Mouse (Mus musculus) neural tube, embryonic 14.5 days (tissue): Measurements from ENCODE around the gene Spef1. TPM values are rescaled to one million over a fixed set of nuclear protein-coding genes. Genes with fewer than 3 reads are reported as not detected.
A peak's percentile ranks its signal among the peaks of the same experiment; 100 is the strongest.

Experiments used
- ATAC-seq: fragments of 200-750 bp; cut with Nextera tagmentation; 2 replicates; pipeline ENCODE4 v1.8.0; 2017; ENCODE audit warnings: low read depth, mild to moderate bottlenecking, moderate TSS enrichment, moderate library complexity
- H3K27ac ChIP-seq: fragments of 300-500 bp; sonication (generic); 2 replicates; pipeline ENCODE4 v1.5.1; 2014; ENCODE audit warnings: low read depth, mild to moderate bottlenecking, control low read depth, low read length, moderate library complexity, mixed read lengths
- H3K27me3 ChIP-seq: fragments of 300-500 bp; sonication (generic); 2 replicates; pipeline ENCODE4 v1.6.1; 2014; ENCODE audit warnings: low read length; ENCODE audit not compliant: control insufficient read depth, insufficient read depth
- H3K36me3 ChIP-seq: fragments of 300-500 bp; sonication (generic); 2 replicates; pipeline ENCODE4 v1.6.1; 2014; ENCODE audit warnings: low read length, mixed read lengths; ENCODE audit not compliant: control insufficient read depth, insufficient read depth
- H3K4me1 ChIP-seq: fragments of 300-500 bp; sonication (generic); 2 replicates; pipeline ENCODE4 v1.6.1; 2014; ENCODE audit warnings: low read length; ENCODE audit not compliant: control insufficient read depth, insufficient read depth
- H3K4me2 ChIP-seq: fragments of 300-500 bp; sonication (generic); 2 replicates; pipeline ENCODE4 v1.6.1; 2014; ENCODE audit warnings: mild to moderate bottlenecking, low read depth, low read length, control low read depth
- H3K4me3 ChIP-seq: fragments of 300-500 bp; sonication (generic); 2 replicates; pipeline ENCODE4 v1.5.1; 2014; ENCODE audit warnings: low read depth, low read length, control low read depth, mixed read lengths
- H3K9ac ChIP-seq: fragments of 300-500 bp; sonication (generic); replicated peaks from 2 replicates; pipeline ENCODE4 v1.6.1; 2014; ENCODE audit warnings: low read depth, mild to moderate bottlenecking, control low read depth, low read length, mixed read lengths
- H3K9me3 ChIP-seq: fragments of 300-500 bp; sonication (generic); 2 replicates; pipeline ENCODE4 v1.6.1; 2016; ENCODE audit warnings: low read length; ENCODE audit not compliant: control insufficient read depth
- whole genome bisulfite sequencing: fragments of 180-500 bp; shearing (Covaris S2); extraction: QIAGEN DNeasy Blood & Tissue Kit; methylation state at CpG from one replicate; pipeline ENCODE4 v1.1.7; 2014; 5-methylcytosine and 5-hydroxymethylcytosine counted together
- polyA plus RNA-seq: library from polyadenylated mRNA; unstranded; fragments of >200 nt; fragmentation: Nextera tagmentation; extraction: Ambion mirVana; gene quantifications from 2 replicates; pipeline ENCODE4 v1.2.1, GENCODE M21; 2014

The Spef1 gene
- polyA plus RNA-seq, 1 experiment from 2014 or later = 9.2 TPM

DNA sequence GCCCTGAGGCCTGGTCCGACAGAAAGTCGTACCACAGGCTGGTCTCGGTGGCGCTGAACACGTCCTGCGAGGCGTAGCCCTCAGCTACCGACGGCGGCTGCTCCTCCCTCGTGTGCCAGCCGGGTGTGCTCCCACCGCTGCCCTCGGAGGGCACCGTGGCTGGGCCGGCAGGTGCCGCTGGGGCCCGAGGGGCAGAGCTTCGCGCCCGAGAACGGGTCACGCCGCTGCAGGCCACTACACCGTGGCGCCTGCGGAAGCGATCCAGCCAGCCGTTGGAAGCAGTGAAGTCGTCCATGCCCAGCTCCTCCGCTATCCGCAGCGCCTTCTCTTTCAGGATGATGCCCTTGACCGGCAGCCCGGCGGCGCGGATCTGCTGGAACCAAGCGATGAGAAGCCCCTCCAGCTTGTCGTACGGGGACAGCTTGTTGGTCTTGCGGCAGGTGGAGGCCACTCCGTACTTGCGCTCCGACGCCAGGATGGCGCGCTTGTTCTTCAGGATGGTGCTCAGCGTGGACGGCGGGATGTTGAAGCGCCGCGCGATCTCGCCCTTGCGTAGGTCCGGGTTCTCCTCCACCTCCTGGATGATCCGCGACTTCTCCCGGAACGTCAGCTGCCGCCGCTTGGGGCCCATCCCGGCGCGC lies 7.7 kb downstream of the Spef1 start:
- peak overlapping the region; percentile 92 for H3K9ac ChIP-seq
- H3K4me2 ChIP-seq = peak overlapping the region; percentile 98
- WGBS = under 1% methylated on average over 64 of the region's 67 CpGs
- H3K9me3 ChIP-seq = no peaks in the 10 kb centered on the region
- H3K4me1 ChIP-seq = peaks cover 31% of the 10 kb centered on the region
- ATAC-seq = peak; percentile 70
- no peaks in the 10 kb centered on the region for H3K27me3 ChIP-seq
- peak overlapping the region; percentile 85 for H3K4me3 ChIP-seq
- H3K36me3 ChIP-seq = no peaks in the 10 kb centered on the region
- H3K27ac ChIP-seq = peak overlapping the region; percentile 97

DNA sequence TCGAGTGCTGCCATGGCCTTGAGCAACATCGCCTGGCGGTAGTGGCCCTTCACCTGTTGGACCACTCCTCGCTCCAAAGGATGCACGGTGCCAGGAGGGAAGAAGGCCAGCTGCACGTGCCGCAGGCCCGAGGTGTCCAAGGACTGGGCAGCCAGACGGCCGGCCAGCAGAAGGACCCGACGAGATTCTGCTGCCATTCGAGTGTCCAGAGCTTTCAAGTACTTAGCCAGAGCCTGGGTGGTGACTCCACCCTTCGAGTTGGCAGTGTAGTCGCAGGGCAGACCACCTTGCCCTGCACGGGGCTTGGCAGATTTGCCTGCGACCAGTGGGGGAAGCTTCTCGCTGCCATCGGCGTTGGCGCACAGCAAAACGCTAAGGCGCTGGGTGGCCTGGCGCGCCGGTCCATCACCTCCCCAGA lies 8.2 kb downstream of the Spef1 start:
- whole genome bisulfite sequencing = 22% methylated on average over 25 of the region's 26 CpGs
- Histone ChIP-seq H3K9ac (peak overlapping the region; percentile 92), H3K9me3 (no peaks in the 10 kb centered on the region), H3K27ac (peak overlapping the region; percentile 97), H3K4me3 (peak overlapping the region; percentile 85), H3K36me3 (no peaks in the 10 kb centered on the region), H3K27me3 (no peaks in the 10 kb centered on the region), H3K4me2 (peak overlapping the region; percentile 98), H3K4me1 (peaks cover 36% of the 10 kb centered on the region)
- peak; percentile 0; the same call in 1 of the 2 replicates for ATAC-seq

DNA sequence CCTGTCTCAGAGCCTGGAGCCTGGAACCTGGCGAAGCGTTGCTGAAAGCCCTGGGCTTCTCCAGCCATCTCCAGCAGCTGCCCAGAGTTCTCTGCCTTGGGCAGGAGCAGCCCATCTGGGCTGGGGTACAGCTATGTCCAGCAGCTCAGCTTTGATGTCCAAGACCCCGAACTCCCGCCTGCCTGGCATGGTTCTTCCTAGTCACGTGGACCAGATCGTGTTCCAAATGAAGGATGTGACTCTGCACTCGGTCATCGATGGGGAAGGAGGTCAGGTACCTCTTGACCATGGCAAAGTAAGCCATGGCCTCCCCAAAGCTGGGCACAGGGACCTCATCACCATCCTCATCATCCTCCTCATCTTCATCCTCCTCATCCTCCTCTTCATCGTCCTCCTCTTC lies 9.2 kb downstream of the Spef1 start:
- Histone ChIP-seq H3K9ac (peak overlapping the region; percentile 92), H3K4me1 (peaks cover 36% of the 10 kb centered on the region), H3K4me2 (peak overlapping the region; percentile 98), H3K36me3 (no peaks in the 10 kb centered on the region), H3K27ac (no peak overlapping the region), H3K4me3 (peak overlapping the region; percentile 85; the same call in 1 of the 2 replicates), H3K27me3 (no peaks in the 10 kb centered on the region), H3K9me3 (no peaks in the 10 kb centered on the region)
- ATAC-seq = no peak
- WGBS = 86% methylated on average over 9 of the region's 9 CpGs

DNA sequence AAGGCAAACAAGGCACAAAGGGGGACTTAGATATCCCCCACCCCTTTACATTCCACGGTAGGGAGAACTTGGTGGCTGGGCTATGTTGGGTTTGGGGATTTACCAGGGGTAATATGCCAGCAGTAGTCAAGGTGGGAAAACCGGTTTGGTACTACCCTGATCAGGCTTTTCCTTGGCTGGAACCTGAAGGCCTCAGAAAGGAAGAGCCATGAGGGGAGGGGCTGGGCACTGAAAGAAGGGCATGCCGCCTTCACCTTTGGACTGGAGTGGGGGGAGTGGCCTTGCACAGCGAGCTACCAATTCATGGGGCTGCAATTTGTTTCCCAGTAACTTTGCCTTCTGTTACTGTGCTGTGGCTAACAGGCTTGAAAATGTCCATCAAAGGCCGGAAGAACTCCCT lies 10.6 kb downstream of the Spef1 start:
- WGBS = 54% methylated on average over 5 of the region's 5 CpGs
- H3K4me3 ChIP-seq = no peak overlapping the region

DNA sequence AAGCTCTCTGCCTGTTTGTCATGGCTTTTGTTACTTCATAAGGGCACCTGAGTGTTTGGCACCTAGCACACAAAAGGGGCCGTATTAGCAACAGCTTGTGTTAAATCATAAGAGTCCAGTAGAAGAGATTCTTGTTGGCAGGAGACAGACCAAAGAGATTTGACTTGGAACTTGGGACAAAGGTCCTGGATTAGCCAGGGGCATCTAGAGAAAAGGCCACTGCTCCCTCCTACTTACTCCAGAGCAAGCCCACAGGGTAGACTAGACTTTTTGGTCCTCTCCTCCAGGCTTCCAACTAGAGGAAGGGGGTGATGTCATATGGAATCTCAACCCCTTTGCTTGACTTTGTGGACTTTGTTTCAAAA lies 11.2 kb downstream of the Spef1 start:
- H3K27ac ChIP-seq = no peak overlapping the region

More for the DNA sequence above, 10.6 kb downstream of the Spef1 start:
- no peaks in the 10 kb centered on the region for H3K9me3 ChIP-seq
- H3K36me3 ChIP-seq = no peaks in the 10 kb centered on the region
- H3K4me1 ChIP-seq = peaks cover 36% of the 10 kb centered on the region
- no peak overlapping the region for H3K27ac ChIP-seq
- ATAC-seq = no peak
- peaks cover 9% of the 10 kb centered on the region for H3K27me3 ChIP-seq
- H3K4me2 ChIP-seq = peak overlapping the region; percentile 98; the same call in 1 of the 2 replicates
- H3K9ac ChIP-seq = no peak overlapping the region

DNA sequence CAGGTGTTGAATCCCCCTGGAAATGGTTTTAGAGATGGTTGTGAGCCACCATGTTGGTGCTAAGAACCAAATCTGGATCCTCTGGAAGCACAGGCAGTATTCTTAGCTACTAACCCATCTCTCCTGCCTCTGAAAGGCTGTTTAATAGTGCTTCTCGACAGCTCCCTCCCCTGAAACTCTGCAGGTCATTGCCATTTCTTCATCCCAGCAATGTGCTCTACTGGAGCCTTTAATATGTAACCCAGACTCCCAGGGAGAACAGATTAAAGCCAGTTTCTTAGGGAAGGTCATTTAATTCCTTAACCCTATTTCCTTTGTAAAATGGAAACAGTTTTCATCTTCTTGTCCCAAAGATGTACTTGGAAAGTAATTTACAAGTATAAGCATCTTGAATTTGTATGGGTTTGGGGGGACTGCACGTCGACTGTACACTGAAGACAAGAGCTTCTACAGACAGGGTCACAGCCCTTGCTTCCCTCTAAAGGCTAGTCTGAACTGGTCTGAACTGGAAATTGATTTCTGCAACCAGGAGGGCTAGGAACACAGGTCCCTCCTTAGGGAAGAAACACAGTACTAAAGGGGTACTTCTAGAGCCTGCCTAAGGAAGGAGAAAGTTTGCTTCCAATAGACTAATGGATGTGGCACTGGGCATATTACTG lies 11.7 kb downstream of the Spef1 start:
- Histone ChIP-seq H3K9me3 (no peaks in the 10 kb centered on the region), H3K27me3 (peaks cover 9% of the 10 kb centered on the region), H3K4me3 (no peak overlapping the region), H3K36me3 (no peaks in the 10 kb centered on the region), H3K4me2 (no peak overlapping the region), H3K27ac (no peak overlapping the region), H3K9ac (no peak overlapping the region), H3K4me1 (peaks cover 36% of the 10 kb centered on the region)
- ATAC-seq = no peak
- WGBS = 65% methylated on average over 3 of the region's 3 CpGs

More for the DNA sequence above, 11.2 kb downstream of the Spef1 start:
- Histone ChIP-seq H3K27me3 (peaks cover 9% of the 10 kb centered on the region), H3K36me3 (no peaks in the 10 kb centered on the region), H3K9me3 (no peaks in the 10 kb centered on the region), H3K4me3 (no peak overlapping the region), H3K4me2 (no peak overlapping the region), H3K9ac (no peak overlapping the region), H3K4me1 (peaks cover 36% of the 10 kb centered on the region)
- WGBS = 93% methylated on average over 1 of the region's 1 CpGs
- no peak for ATAC-seq

DNA sequence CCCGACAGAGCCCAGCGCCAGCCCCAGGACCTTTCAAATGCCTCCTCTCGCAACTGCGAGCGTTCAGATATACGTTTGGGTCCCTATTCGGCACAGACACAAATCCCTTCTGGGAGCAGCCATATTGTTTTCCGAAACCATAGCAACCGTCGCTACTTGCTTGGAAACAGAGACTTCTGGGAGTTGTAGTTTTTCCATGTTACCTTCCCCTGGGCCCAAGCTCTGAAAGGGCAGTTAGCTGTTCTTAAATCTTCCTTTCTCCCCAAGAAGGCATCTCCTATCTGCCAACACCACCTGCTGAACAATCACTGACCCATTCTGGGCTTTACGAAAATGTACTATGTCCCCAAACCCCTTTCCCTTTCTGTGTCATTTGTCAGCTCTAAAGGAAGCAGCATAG lies 12.4 kb downstream of the Spef1 start:
- H3K27ac ChIP-seq = no peak overlapping the region
- WGBS = 5% methylated on average over 11 of the region's 11 CpGs
- peak; percentile 64; the same call in 1 of the 2 replicates for ATAC-seq
- peaks cover 36% of the 10 kb centered on the region for H3K4me1 ChIP-seq
- H3K36me3 ChIP-seq = no peaks in the 10 kb centered on the region
- H3K9me3 ChIP-seq = no peaks in the 10 kb centered on the region
- peak overlapping the region; percentile 35 for H3K4me3 ChIP-seq
- H3K9ac ChIP-seq = peak overlapping the region; percentile 26; the same call in 1 of the 2 replicates
- H3K4me2 ChIP-seq = peak overlapping the region; percentile 73
- peaks cover 9% of the 10 kb centered on the region for H3K27me3 ChIP-seq

DNA sequence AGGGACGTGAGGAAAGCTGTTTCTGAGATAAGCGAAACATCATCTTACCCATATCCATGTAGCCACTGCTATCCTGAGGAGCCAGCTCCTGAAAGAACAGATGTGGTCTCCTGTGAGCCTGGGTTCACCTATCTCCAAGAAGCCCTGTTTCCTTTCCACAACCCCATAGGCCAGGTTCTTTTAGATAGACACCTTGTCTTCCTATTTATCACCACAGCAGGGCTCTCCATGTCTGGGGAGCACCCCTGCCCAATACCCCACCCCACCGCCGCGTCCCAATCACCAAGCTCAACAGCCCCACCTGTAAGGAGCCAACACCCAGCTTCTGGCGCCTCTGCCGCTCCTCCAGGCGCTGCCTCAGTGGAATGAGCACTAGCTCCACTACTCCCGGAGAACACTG lies 14.8 kb downstream of the Spef1 start:
- no peak overlapping the region for H3K9ac ChIP-seq
- 50% methylated on average over 9 of the region's 9 CpGs for WGBS
- H3K4me2 ChIP-seq = no peak overlapping the region
- no peak for ATAC-seq
- H3K4me1 ChIP-seq = peaks cover 20% of the 10 kb centered on the region
- H3K4me3 ChIP-seq = no peak overlapping the region
- H3K27ac ChIP-seq = no peak overlapping the region
- peaks cover 9% of the 10 kb centered on the region for H3K27me3 ChIP-seq
- no peaks in the 10 kb centered on the region for H3K36me3 ChIP-seq
- H3K9me3 ChIP-seq = no peaks in the 10 kb centered on the region

DNA sequence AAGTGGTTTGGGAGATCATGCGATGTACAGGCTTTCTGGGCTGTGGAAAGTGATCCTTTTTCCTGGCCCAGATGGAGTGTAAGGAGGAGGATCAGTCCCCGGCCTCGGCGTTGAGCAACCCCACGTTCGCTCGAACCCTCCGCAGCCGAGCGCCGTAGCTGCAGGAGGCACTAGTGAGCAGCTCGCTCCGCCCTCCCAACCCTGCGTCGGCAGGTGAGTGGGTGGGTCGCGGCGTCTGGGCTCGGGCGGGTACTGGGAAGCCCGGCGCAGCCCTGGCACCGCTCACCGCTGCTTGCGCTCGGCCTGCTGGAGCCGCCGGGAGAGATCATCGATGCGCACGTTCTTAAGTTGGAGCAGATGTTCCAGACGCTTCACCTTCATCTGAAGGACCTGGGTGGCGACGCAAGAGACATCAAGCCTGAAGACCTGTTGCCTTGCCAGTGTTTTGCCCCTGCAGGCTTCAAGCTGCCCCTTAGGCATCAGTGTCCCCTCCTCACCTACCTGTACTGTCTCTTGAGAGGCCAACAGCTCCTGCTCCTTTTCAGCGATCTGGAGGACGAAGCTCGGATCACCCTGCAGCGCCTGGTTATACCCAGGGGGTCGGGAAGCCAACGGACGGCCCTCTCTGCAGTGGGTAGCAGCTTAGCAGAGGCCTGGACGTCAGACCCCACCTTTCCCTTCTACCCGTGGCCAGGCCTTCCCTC lies 15.5 kb downstream of the Spef1 start:
- H3K9me3 ChIP-seq = no peaks in the 10 kb centered on the region
- peaks cover 12% of the 10 kb centered on the region; the same call in 1 of the 2 replicates for H3K4me1 ChIP-seq
- WGBS = 7% methylated on average over 39 of the region's 43 CpGs
- no peak for ATAC-seq
- H3K27ac ChIP-seq = no peak overlapping the region
- no peak overlapping the region for H3K9ac ChIP-seq
- no peak overlapping the region for H3K4me3 ChIP-seq
- H3K36me3 ChIP-seq = no peaks in the 10 kb centered on the region
- peak overlapping the region; percentile 25; the same call in 1 of the 2 replicates for H3K4me2 ChIP-seq
- H3K27me3 ChIP-seq = peaks cover 9% of the 10 kb centered on the region
